Mouse (Mus musculus) megakaryocyte, embryonic 14.5 days (primary cell): Measurements from ENCODE around the gene Gm6408.

Experiments used
- FLI1 ChIP-seq: IDR thresholded peaks from 2 replicates; pipeline ENCODE4 v1.6.1; 2012; ENCODE audit warnings: low read length, inconsistent platforms, mixed read lengths
- GATA1 ChIP-seq: IDR thresholded peaks from 3 replicates; pipeline ENCODE4 v1.6.1; 2012; ENCODE audit warnings: mixed read lengths, low read length, inconsistent platforms, borderline replicate concordance

- TF ChIP-seq GATA1, result no peak
- no peak for TF ChIP-seq FLI1
These were observed 39.0 kb upstream of the Gm6408 start for GRCm38 (mm10) chr5:146442767-146443166.
